ENCODE assay signal across 8 mouse cellular contexts in the genomic region with DNA sequence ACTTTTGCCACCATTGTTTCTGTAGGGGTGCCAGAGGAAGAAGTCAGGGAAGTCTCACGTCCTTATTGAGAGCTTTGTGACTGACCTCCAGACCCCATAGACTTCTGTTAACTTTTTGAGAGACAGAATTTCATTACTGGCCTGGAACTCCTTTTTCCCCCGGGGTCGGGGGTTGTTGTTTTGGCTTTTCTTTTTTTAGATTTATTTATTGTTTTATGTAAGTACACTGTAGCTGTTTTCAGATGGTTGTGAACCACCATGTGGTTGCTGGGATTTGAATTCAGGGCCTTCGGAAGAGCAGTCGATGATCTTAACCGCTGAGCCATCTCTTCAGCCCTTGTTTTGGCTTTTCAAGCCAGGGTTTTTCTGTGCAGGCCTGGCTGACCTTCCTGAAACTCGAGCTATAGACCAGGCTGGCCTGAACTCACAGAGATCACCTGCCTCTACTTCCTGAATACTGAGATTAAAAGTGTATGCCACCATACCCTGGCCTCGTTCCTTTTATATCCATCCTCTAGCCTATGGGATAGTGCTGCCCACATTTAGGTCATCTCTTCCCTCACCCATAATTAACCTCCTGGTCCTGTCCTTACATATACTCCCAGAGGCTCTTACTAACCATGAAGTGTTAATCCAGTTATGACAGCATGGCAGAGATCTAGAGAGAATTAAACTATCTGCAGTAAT. TPM values are rescaled to one million over a fixed set of nuclear protein-coding genes. Genes with fewer than 3 reads are reported as not detected.
DNase-seq lines count a peak whose midpoint lies in the region; ATAC-seq and TF ChIP-seq lines count a peak whose summit lies in the region.

No protein-coding gene starts in this region.

- DNase-seq in left cerebral cortex, adult 2 months (ENCODE audit: extremely low spot score in 1 of 2, low spot score in 2 of 2): no peak
- DNase-seq in left cerebral cortex, postnatal 25 days (ENCODE audit: low spot score in 2 of 2): no peak
- DNase-seq in frontal cortex, adult 2 months (ENCODE audit: extremely low spot score in 1 of 2, low spot score in 1 of 2): no peak
- no peak for DNase-seq in left cerebral cortex, postnatal 36 days (ENCODE audit: low spot score in 2 of 2)
- no peak for DNase-seq in left cerebral cortex, postnatal 10 days (ENCODE audit: extremely low spot score in 1 of 2, low spot score in 2 of 2)

- H3K9me3 ChIP-seq in hindbrain, embryonic 13.5 days: no peaks in the 10 kb centered on the region
- H3K9me3 ChIP-seq in midbrain, embryonic 15.5 days: no peaks in the 10 kb centered on the region

- peak overlapping the region; percentile 69 for H3K9ac ChIP-seq in hindbrain, embryonic 13.5 days
- H3K9ac ChIP-seq in midbrain, embryonic 15.5 days: peak overlapping the region; percentile 30

- no peaks in the 10 kb centered on the region for H3K27me3 ChIP-seq in hindbrain, embryonic 13.5 days
- no peaks in the 10 kb centered on the region for H3K27me3 ChIP-seq in midbrain, embryonic 15.5 days (replicated peaks)

- H3K4me1 ChIP-seq in brown adipose tissue, adult 24 weeks (ENCODE audit: control insufficient read depth, insufficient read depth, insufficient read length, low read length): 0 out of 2 replicates have a peak, but pooled peaks cover 3% of the 10 kb centered on the region
- peaks cover 32% of the 10 kb centered on the region for H3K4me1 ChIP-seq in hindbrain, embryonic 13.5 days (replicated peaks)
- H3K4me1 ChIP-seq in midbrain, embryonic 15.5 days: peaks cover 34% of the 10 kb centered on the region

- peak overlapping the region; percentile 96 for H3K4me3 ChIP-seq in left cerebral cortex, adult 2 months
- peak overlapping the region; percentile 74 for H3K4me3 ChIP-seq in brown adipose tissue, adult 24 weeks (ENCODE audit: insufficient read depth, low read depth, low read length)
- H3K4me3 ChIP-seq in hindbrain, embryonic 13.5 days: peak overlapping the region; percentile 97
- peak overlapping the region; percentile 90 for H3K4me3 ChIP-seq in midbrain, embryonic 15.5 days

- peak overlapping the region; percentile 86 for H3K27ac ChIP-seq in left cerebral cortex, adult 2 months
- peak overlapping the region; percentile 95 for H3K27ac ChIP-seq in brown adipose tissue, adult 24 weeks (replicated peaks; ENCODE audit: low read depth, low read length)
- peak overlapping the region; percentile 98 for H3K27ac ChIP-seq in hindbrain, embryonic 13.5 days
- H3K27ac ChIP-seq in midbrain, embryonic 15.5 days: peak overlapping the region; percentile 84

- intact Hi-C loops in left cerebral cortex, adult 2 months (cut with DNase I): loop anchor here (5.0 kb wide), 1 partner anchor 104 kb away; a partner anchor contains a TSS
- intact Hi-C loops in left cerebral cortex, postnatal 25 days (cut with DNase I): loop anchor here (5.0 kb wide), 2 partner anchors 109 to 266 kb away; a partner anchor contains a TSS
- intact Hi-C loops in left cerebral cortex, postnatal 36 days (cut with DNase I): no loop called here
- intact Hi-C loops in left cerebral cortex, postnatal 10 days (cut with DNase I): no loop called here

- no peak for TF ChIP-seq CTCF in left cerebral cortex, adult 2 months (IDR thresholded peaks at IDR 0.05)

- peak overlapping the region; percentile 82 for H3K4me2 ChIP-seq in hindbrain, embryonic 13.5 days
- H3K4me2 ChIP-seq in midbrain, embryonic 15.5 days: peak overlapping the region; percentile 63

- H3K36me3 ChIP-seq in hindbrain, embryonic 13.5 days: peaks cover 17% of the 10 kb centered on the region
- peaks cover 13% of the 10 kb centered on the region; the same call in 1 of the 2 replicates for H3K36me3 ChIP-seq in midbrain, embryonic 15.5 days (replicated peaks)

- 25% methylated on average over 8 of the region's 8 CpGs for WGBS in hindbrain, embryonic 13.5 days
- 29% methylated on average over 8 of the region's 8 CpGs for WGBS in midbrain, embryonic 15.5 days

- no peak for ATAC-seq in hindbrain, embryonic 13.5 days (ENCODE audit: low FRiP score)
- no peak for ATAC-seq in midbrain, embryonic 15.5 days (replicated peaks)

RNA-seq across cellular contexts. Expression of a gene that starts 0.9 kb away (rescaled TPM):
- total RNA-seq in left cerebral cortex, adult 2 months (2021): 100 to 1,000 TPM; 104 to 117 TPM
- 100 to 1,000 TPM; 108 to 110 TPM for total RNA-seq in left cerebral cortex, postnatal 25 days (2021)
- polyA plus RNA-seq in brown adipose tissue, adult 24 weeks (2012; ENCODE audit: insufficient read depth, insufficient read length, missing spikeins): 64.5 and 67.8 TPM in 2 replicates
- 252 and 267 TPM in 2 replicates for polyA plus RNA-seq in hindbrain, embryonic 13.5 days (2015; fragmentation: Nextera tagmentation; extraction: Ambion mirVana)
- 265 and 288 TPM in 2 replicates for polyA plus RNA-seq in midbrain, embryonic 15.5 days (2015; fragmentation: Nextera tagmentation; extraction: Ambion mirVana)
- 146 and 177 TPM in 2 replicates for polyA plus RNA-seq in frontal cortex, adult 2 months (2012; rRNA removed)
- total RNA-seq in left cerebral cortex, postnatal 36 days (2021): 100 to 1,000 TPM in 1 of 2 experiments, 10 to 100 TPM in 1; 98.6 to 117 TPM
- total RNA-seq in left cerebral cortex, postnatal 10 days (2021): 100 to 1,000 TPM; 145 to 159 TPM

RNA-seq across cellular contexts. Expression of a gene that starts 20.6 kb away (rescaled TPM):
- total RNA-seq in left cerebral cortex, adult 2 months (2021): 100 to 1,000 TPM; 421 to 437 TPM
- total RNA-seq in left cerebral cortex, postnatal 25 days (2021): 100 to 1,000 TPM; 428 to 431 TPM
- 347 and 411 TPM in 2 replicates for polyA plus RNA-seq in brown adipose tissue, adult 24 weeks (2012; ENCODE audit: insufficient read depth, insufficient read length, missing spikeins)
- 239 and 250 TPM in 2 replicates for polyA plus RNA-seq in hindbrain, embryonic 13.5 days (2015; fragmentation: Nextera tagmentation; extraction: Ambion mirVana)
- polyA plus RNA-seq in midbrain, embryonic 15.5 days (2015; fragmentation: Nextera tagmentation; extraction: Ambion mirVana): 186 and 187 TPM in 2 replicates
- 306 and 348 TPM in 2 replicates for polyA plus RNA-seq in frontal cortex, adult 2 months (2012; rRNA removed)
- 100 to 1,000 TPM; 416 to 455 TPM for total RNA-seq in left cerebral cortex, postnatal 36 days (2021)
- total RNA-seq in left cerebral cortex, postnatal 10 days (2021): 100 to 1,000 TPM; 484 to 532 TPM

RNA-seq across cellular contexts. Expression of a gene that starts 23.8 kb away (rescaled TPM):
- 1 to 10 TPM; 2.5 to 4.0 TPM for total RNA-seq in left cerebral cortex, adult 2 months (2021)
- total RNA-seq in left cerebral cortex, postnatal 25 days (2021): 1 to 10 TPM; 2.3 to 3.0 TPM
- polyA plus RNA-seq in brown adipose tissue, adult 24 weeks (2012; ENCODE audit: insufficient read depth, insufficient read length, missing spikeins): 17.0 and 23.3 TPM in 2 replicates
- 2.5 and 3.5 TPM in 2 replicates for polyA plus RNA-seq in hindbrain, embryonic 13.5 days (2015; fragmentation: Nextera tagmentation; extraction: Ambion mirVana)
- 5.4 and 5.8 TPM in 2 replicates for polyA plus RNA-seq in midbrain, embryonic 15.5 days (2015; fragmentation: Nextera tagmentation; extraction: Ambion mirVana)
- 4.3 and 5.1 TPM in 2 replicates for polyA plus RNA-seq in frontal cortex, adult 2 months (2012; rRNA removed)
- 1 to 10 TPM; 2.7 to 3.7 TPM for total RNA-seq in left cerebral cortex, postnatal 36 days (2021)
- 1 to 10 TPM; 4.1 to 5.2 TPM for total RNA-seq in left cerebral cortex, postnatal 10 days (2021)

RNA-seq across cellular contexts. Expression of a gene that starts 30.5 kb away (rescaled TPM):
- not detected for total RNA-seq in left cerebral cortex, adult 2 months (2021)
- total RNA-seq in left cerebral cortex, postnatal 25 days (2021): not detected
- not detected in 2 replicates for polyA plus RNA-seq in brown adipose tissue, adult 24 weeks (2012; ENCODE audit: insufficient read depth, insufficient read length, missing spikeins)
- polyA plus RNA-seq in hindbrain, embryonic 13.5 days (2015; fragmentation: Nextera tagmentation; extraction: Ambion mirVana): not detected in 2 replicates
- not detected in 2 replicates for polyA plus RNA-seq in midbrain, embryonic 15.5 days (2015; fragmentation: Nextera tagmentation; extraction: Ambion mirVana)
- polyA plus RNA-seq in frontal cortex, adult 2 months (2012; rRNA removed): not detected in 2 replicates
- total RNA-seq in left cerebral cortex, postnatal 36 days (2021): not detected
- not detected for total RNA-seq in left cerebral cortex, postnatal 10 days (2021)

RNA-seq across cellular contexts. Expression of a gene that starts 30.6 kb away (rescaled TPM):
- total RNA-seq in left cerebral cortex, adult 2 months (2021): under 1 TPM; 0.36 to 0.58 TPM
- under 1 TPM; 0.69 to 0.83 TPM for total RNA-seq in left cerebral cortex, postnatal 25 days (2021)
- polyA plus RNA-seq in brown adipose tissue, adult 24 weeks (2012; ENCODE audit: insufficient read depth, insufficient read length, missing spikeins): not detected in 2 replicates
- polyA plus RNA-seq in hindbrain, embryonic 13.5 days (2015; fragmentation: Nextera tagmentation; extraction: Ambion mirVana): 0.38 and 0.56 TPM in 2 replicates
- 1.0 and 1.6 TPM in 2 replicates for polyA plus RNA-seq in midbrain, embryonic 15.5 days (2015; fragmentation: Nextera tagmentation; extraction: Ambion mirVana)
- 0.25 and 0.38 TPM in 2 replicates for polyA plus RNA-seq in frontal cortex, adult 2 months (2012; rRNA removed)
- total RNA-seq in left cerebral cortex, postnatal 36 days (2021): under 1 TPM; 0.43 to 0.59 TPM
- total RNA-seq in left cerebral cortex, postnatal 10 days (2021): 1 to 10 TPM in 1 of 2 experiments, under 1 TPM in 1; 0.73 to 1.1 TPM

Comparison
In these comparisons a context has a peak if more than half of its experiments do, and no peak if none do; other contexts are left out.
1. intact Hi-C loops: an anchor here in left cerebral cortex, adult 2 months (5.0 kb wide) and left cerebral cortex, postnatal 25 days (5.0 kb wide); none called in left cerebral cortex, postnatal 36 days and left cerebral cortex, postnatal 10 days.